Mouse (Mus musculus) olfactory bulb, adult 2 months (tissue): ENCODE measurements around the gene Chn2. TPM values are rescaled to one million over a fixed set of nuclear protein-coding genes. Genes with fewer than 3 reads are reported as not detected.

Source experiments
- H3K27ac ChIP-seq: fragments of 200-500 bp; 2 replicates; pipeline ENCODE4 v1.5.1; 2012; ENCODE audit warnings: low read depth, low read length; ENCODE audit not compliant: insufficient read depth
- H3K4me1 ChIP-seq: fragments of 200-500 bp; 2 replicates; pipeline ENCODE4 v1.6.1; 2012; ENCODE audit warnings: low read length; ENCODE audit not compliant: control insufficient read depth, insufficient read depth
- H3K4me3 ChIP-seq: fragments of 200-500 bp; 2 replicates; pipeline ENCODE4 v1.5.1; 2012; ENCODE audit warnings: mild to moderate bottlenecking, low read depth, low read length, moderate library complexity; ENCODE audit not compliant: insufficient read depth
- CTCF ChIP-seq: fragments of 200-500 bp; IDR thresholded peaks from 2 replicates; pipeline ENCODE4 v1.5.1; 2012; ENCODE audit warnings: low read depth, mild to moderate bottlenecking, low read length, moderate library complexity; ENCODE audit not compliant: insufficient read depth
- POLR2A ChIP-seq: fragments of 200-500 bp; IDR thresholded peaks from 2 replicates; pipeline ENCODE4 v1.6.1; 2012; ENCODE audit warnings: mild to moderate bottlenecking, low read depth, low read length, moderate library complexity; ENCODE audit not compliant: insufficient read depth
- whole genome bisulfite sequencing: fragments of 180-500 bp; shearing (Covaris S2); methylation state at CpG from one replicate; pipeline ENCODE4 v1.1.7; 2018; 5-methylcytosine and 5-hydroxymethylcytosine counted together
- polyA plus RNA-seq: library from polyadenylated mRNA; stranded (reverse); fragments of >200 nt; gene quantifications from 2 replicates; pipeline ENCODE4 v1.2.4, GENCODE M21; 2012; ENCODE audit warnings: low replicate concordance; ENCODE audit not compliant: missing spikeins, insufficient read depth, insufficient read length

The Chn2 gene
- polyA plus RNA-seq, 1 experiment: not detected

DNA sequence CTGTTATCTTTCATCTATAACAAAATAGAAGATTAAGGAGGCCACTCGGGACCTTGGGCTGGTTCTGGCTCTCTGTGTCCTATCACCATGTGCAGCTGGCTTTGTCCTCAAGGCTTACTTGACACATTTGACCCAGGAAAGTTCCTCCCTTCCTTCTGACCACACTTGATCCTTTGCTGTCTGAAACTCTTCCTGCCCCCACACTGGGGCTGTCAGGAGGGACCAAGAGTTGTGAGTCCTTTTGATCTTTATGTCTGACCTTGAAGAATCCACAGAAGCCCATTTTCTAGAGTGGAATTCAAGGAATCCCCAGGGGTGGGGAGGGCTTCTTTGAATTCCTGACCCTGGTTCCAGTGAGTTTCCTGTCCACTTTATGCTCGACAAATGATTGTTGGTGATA, 21.3 kb upstream of the Chn2 start:
- Histone ChIP-seq H3K27ac (no peak overlapping the region), H3K4me3 (no peak overlapping the region), H3K4me1 (no peaks in the 10 kb centered on the region)
- no peak for TF ChIP-seq POLR2A
- TF ChIP-seq CTCF: no peak
- 87% methylated on average over 2 of the region's 2 CpGs for WGBS

DNA sequence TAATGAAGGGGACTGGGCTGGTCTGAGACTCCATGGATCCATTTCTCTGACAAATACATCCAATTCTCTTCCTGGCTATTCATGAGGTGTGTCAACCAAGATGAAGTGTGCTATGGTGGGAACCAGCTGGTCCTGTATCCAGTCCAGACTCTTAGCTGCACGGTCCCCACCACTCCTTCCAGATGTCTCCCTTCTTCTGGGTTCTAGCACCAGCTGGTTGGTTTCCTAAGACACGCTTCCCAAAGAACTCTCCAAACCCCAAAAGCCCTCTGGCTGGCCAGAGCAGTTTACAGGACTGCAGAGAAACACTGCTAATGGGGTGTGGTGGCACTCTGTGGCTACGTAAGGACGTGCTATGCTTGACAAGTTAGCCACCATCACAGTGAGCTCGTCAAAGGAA, 20.5 kb upstream of the Chn2 start:
- Histone ChIP-seq H3K4me1 (no peaks in the 10 kb centered on the region), H3K4me3 (no peak overlapping the region), H3K27ac (no peak overlapping the region)
- TF ChIP-seq CTCF (no peak), POLR2A (no peak)
- WGBS: 94% methylated on average over 5 of the region's 5 CpGs

DNA sequence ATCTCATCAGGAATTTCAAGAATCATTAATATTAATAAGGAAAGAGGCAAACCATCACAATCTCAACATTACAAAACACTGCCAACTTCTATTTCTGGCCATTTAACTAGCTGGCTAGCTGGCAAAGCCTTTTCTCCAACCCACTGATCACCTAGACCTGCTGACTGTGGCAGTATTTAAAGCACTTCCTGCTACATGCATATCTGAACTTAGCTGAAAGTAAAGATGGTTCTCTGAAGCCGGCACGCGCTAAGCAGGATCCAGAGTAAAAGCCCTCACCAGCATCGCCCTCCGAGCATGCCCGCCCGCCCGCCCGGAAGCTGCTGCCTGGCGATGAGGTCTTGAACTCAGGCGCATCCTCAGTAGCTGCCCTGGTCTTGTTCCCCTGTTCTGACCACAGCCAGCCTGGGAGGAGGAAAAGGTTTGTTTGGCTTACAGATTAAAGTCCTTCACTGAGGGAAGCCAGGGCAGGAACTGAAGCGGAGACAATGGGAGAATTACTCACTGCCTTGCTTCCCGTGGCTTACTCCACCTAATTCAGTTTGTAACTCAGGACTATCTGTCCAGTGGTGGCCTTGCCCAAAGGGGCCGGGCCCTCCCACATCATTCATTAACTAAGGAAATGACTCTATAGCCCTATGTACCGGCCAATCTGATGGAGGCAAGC, 18.1 kb upstream of the Chn2 start:
- no peaks in the 10 kb centered on the region for H3K4me1 ChIP-seq
- 74% methylated on average over 15 of the region's 15 CpGs for WGBS
- no peak overlapping the region for H3K27ac ChIP-seq
- TF ChIP-seq CTCF (no peak), POLR2A (no peak)
- no peak overlapping the region for H3K4me3 ChIP-seq

DNA sequence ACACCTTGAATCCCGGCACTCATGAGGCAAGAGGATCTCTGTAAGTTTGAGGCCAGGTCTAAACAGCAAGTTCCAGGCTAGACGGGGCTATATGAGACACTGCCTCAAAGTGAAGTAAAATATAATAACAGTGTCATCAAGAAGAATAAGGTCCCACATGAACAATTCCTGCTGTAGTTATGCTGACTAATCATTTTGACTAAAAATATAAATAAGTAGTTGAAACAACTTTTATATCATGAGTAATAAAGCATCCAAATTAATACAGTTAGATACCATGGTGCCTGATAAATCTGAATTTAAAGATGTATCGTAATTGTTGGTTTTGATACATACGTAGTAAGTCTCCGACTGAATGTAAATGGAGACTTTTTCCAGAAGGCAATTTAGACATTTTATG, 15.5 kb upstream of the Chn2 start:
- WGBS: 98% methylated on average over 5 of the region's 5 CpGs
- H3K27ac ChIP-seq: no peak overlapping the region
- TF ChIP-seq POLR2A: no peak
- TF ChIP-seq CTCF: no peak
- no peaks in the 10 kb centered on the region for H3K4me1 ChIP-seq
- no peak overlapping the region for H3K4me3 ChIP-seq

DNA sequence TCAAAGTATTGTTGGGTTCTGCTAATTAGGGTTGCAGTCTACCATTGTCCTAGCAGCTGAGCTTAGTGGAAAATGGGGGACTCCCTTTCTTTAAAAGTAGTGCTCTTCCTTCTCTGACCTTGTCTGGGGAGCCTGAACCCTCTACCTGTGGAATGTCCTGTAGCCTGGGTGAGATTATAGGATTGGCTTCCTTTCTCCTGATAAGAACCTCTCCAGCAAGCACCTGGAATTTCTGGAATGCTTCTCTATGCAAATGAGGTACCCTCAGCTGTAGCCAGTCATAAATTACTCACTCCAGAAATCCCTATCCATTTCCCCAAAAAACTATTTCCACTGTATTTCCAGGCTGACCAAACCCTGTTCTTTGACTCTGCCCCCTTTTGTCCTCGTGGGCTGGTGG, 10.6 kb upstream of the Chn2 start:
- TF ChIP-seq POLR2A (no peak), CTCF (no peak)
- 27% methylated on average over 1 of the region's 1 CpGs for WGBS
- no peak overlapping the region for H3K4me3 ChIP-seq
- no peak overlapping the region for H3K27ac ChIP-seq
- H3K4me1 ChIP-seq: no peaks in the 10 kb centered on the region

- H3K4me1 ChIP-seq: peaks cover 2% of the 10 kb centered on the region; the same call in 1 of the 2 replicates
- H3K4me3 ChIP-seq: no peak overlapping the region
- no peak overlapping the region for H3K27ac ChIP-seq
- no peak for TF ChIP-seq POLR2A
- no peak for TF ChIP-seq CTCF
These were observed 9.0 kb upstream of the Chn2 start for GRCm38 (mm10) chr6:54030351-54030750.

DNA sequence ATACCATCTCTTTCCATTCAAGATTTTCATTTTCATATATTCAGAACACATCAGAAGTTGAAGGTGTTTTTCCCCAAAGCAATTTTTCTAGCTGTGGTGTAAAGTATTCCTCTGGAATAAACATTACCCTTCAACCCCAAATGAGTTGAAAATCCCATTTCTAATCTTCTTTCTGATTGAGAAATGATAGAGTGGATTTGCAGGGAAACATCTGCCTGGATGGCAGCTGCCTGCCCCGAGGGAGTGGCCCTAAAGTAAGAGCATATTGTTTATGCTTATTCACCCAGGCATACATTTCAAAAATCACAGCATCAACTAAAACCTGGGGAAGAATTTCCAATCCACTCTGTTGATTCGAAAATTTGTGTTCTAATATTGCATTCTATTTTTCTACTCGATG, 8.6 kb upstream of the Chn2 start:
- Histone ChIP-seq H3K4me1 (peaks cover 2% of the 10 kb centered on the region; the same call in 1 of the 2 replicates), H3K4me3 (no peak overlapping the region), H3K27ac (no peak overlapping the region)
- WGBS: 69% methylated on average over 3 of the region's 3 CpGs
- no peak for TF ChIP-seq CTCF
- TF ChIP-seq POLR2A: no peak

DNA sequence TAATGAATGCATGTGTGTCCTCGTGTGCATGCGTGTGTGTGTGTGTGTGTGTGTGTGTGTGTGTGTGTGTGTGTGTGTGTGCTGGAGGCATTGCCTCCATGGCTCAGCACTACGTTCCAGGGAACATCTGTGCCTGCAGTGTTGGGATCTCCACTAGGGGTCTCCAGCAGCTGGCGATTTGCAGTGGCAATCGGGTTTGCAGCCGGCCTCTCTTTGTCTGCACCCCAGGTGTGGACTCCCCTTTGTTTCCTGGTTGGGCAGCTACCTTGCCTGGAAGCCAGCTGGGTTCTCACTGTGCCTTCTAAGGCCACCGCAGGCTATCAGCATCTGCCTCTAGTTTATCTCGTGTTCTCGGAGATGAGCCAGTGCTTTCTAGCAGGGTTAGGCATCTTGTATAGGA, 4.9 kb upstream of the Chn2 start:
- peaks cover 4% of the 10 kb centered on the region; the same call in 1 of the 2 replicates for H3K4me1 ChIP-seq
- peak; percentile 92 for TF ChIP-seq CTCF
- no peak for TF ChIP-seq POLR2A
- no peak overlapping the region for H3K27ac ChIP-seq
- peak overlapping the region; percentile 25; the same call in 1 of the 2 replicates for H3K4me3 ChIP-seq
- WGBS: 2% methylated on average over 9 of the region's 9 CpGs

GRCm38 (mm10) chr6:54035548-54035947, 3.8 kb upstream of the Chn2 start:
- H3K27ac ChIP-seq: no peak overlapping the region
- 86% methylated on average over 3 of the region's 3 CpGs for WGBS
- no peak overlapping the region for H3K4me3 ChIP-seq
- peaks cover 4% of the 10 kb centered on the region; the same call in 1 of the 2 replicates for H3K4me1 ChIP-seq
- TF ChIP-seq CTCF: no peak
- no peak for TF ChIP-seq POLR2A
